Mouse (Mus musculus): ENCODE measurements around the gene Cs. TPM values are rescaled to one million over a fixed set of nuclear protein-coding genes. Genes with fewer than 3 reads are reported as not detected.

The Cs gene
- total RNA-seq (2021): 1,000 to 10,000 TPM; 1,017 to 1,070 TPM

GRCm38 (mm10) chr10:128337306-128338181 is at the start of gene Cs:
Gene Cs, plus strand, starts transcription at chr10:128337734.
- intact Hi-C loops (cut with DNase I): loop anchor here (2.0 kb wide), 1 partner anchor 21 kb away; no protein-coding TSS in a partner anchor
- DNase-seq: peak; percentile 98

- peak; percentile 53 to 65 for DNase-seq
- intact Hi-C loops (cut with DNase I): loop anchor here (10.0 kb wide), 1 partner anchor 176 kb away; no protein-coding TSS in a partner anchor
Observed at GRCm38 (mm10) chr10:128290594-128290993, 46.9 kb upstream of the Cs start.

- DNase-seq: no peak
- intact Hi-C loops (cut with DNase I): loop anchor here (10.0 kb wide), 1 partner anchor 182 kb away; no protein-coding TSS in a partner anchor
Observed at GRCm38 (mm10) chr10:128296370-128297090, 41.0 kb upstream of the Cs start.

GRCm38 (mm10) chr10:128297221-128297620 is 40.3 kb upstream of the Cs start:
- peak in 1 of 2 experiments; percentile 23 for DNase-seq
- intact Hi-C loops (cut with DNase I): loop anchor here (10.0 kb wide), 1 partner anchor 182 kb away; no protein-coding TSS in a partner anchor

- peak; percentile 67 to 73 for DNase-seq
- intact Hi-C loops (cut with DNase I): loop anchor here (10.0 kb wide), 1 partner anchor 183 kb away; no protein-coding TSS in a partner anchor
Observed at GRCm38 (mm10) chr10:128297622-128298021, 39.9 kb upstream of the Cs start.

- no peak for DNase-seq
- intact Hi-C loops (cut with DNase I): loop anchor here (10.0 kb wide), 1 partner anchor 183 kb away; no protein-coding TSS in a partner anchor
Observed at GRCm38 (mm10) chr10:128298243-128298642, 39.3 kb upstream of the Cs start.

GRCm38 (mm10) chr10:128298702-128299171 is 38.8 kb upstream of the Cs start, which contains the start of gene Il23a:
Gene Il23a, minus strand, starts transcription at chr10:128298752.
- DNase-seq: no peak
- intact Hi-C loops (cut with DNase I): loop anchor here (10.0 kb wide), 1 partner anchor 184 kb away; no protein-coding TSS in a partner anchor

GRCm38 (mm10) chr10:128302357-128302756 is 35.2 kb upstream of the Cs start:
- intact Hi-C loops (cut with DNase I): no loop called here
- no peak for DNase-seq

GRCm38 (mm10) chr10:128302785-128303125 is 34.8 kb upstream of the Cs start:
- DNase-seq: no peak
- intact Hi-C loops (cut with DNase I): no loop called here

- DNase-seq: peak; percentile 100
- intact Hi-C loops (cut with DNase I): no loop called here
Observed at GRCm38 (mm10) chr10:128303126-128304021, 34.2 kb upstream of the Cs start, which contains the start of gene Pan2. Gene Pan2, plus strand, starts transcription at chr10:128303335.

GRCm38 (mm10) chr10:128309654-128310053 is 27.9 kb upstream of the Cs start:
- intact Hi-C loops (cut with DNase I): no loop called here

GRCm38 (mm10) chr10:128310177-128310576 is 27.4 kb upstream of the Cs start:
- intact Hi-C loops (cut with DNase I): no loop called here
- DNase-seq: peak in 1 of 2 experiments; percentile 35

More at GRCm38 (mm10) chr10:128309654-128310053, 27.9 kb upstream of the Cs start:
- no peak for DNase-seq

GRCm38 (mm10) chr10:128310902-128311301 is 26.6 kb upstream of the Cs start:
- DNase-seq: no peak
- intact Hi-C loops (cut with DNase I): no loop called here

GRCm38 (mm10) chr10:128315578-128315977 is 22.0 kb upstream of the Cs start:
- DNase-seq: no peak
- intact Hi-C loops (cut with DNase I): no loop called here

GRCm38 (mm10) chr10:128321641-128322040 is 15.9 kb upstream of the Cs start:
- intact Hi-C loops (cut with DNase I): no loop called here
- no peak for DNase-seq

GRCm38 (mm10) chr10:128322141-128323108 is 15.1 kb upstream of the Cs start, which contains the start of gene Cnpy2:
Gene Cnpy2, plus strand, starts transcription at chr10:128322459.
- peak; percentile 91 to 93 for DNase-seq
- intact Hi-C loops (cut with DNase I): no loop called here

GRCm38 (mm10) chr10:128323516-128323915 is 14.0 kb upstream of the Cs start:
- no peak for DNase-seq
- intact Hi-C loops (cut with DNase I): no loop called here

- no peak for DNase-seq
- intact Hi-C loops (cut with DNase I): no loop called here
Observed at GRCm38 (mm10) chr10:128326825-128327224, 10.7 kb upstream of the Cs start.

- DNase-seq: no peak
- intact Hi-C loops (cut with DNase I): no loop called here
Observed at GRCm38 (mm10) chr10:128327610-128328009, 9.9 kb upstream of the Cs start.

Measured in heart, postnatal 10 days (tissue).